Mouse (Mus musculus) liver, embryonic 14.5 days (tissue): Measurements from ENCODE around the gene Col16a1. TPM values are rescaled to one million over a fixed set of nuclear protein-coding genes. Genes with fewer than 3 reads are reported as not detected.

Source experiments
- ATAC-seq: fragments of 200-750 bp; cut with Nextera tagmentation; 2 replicates; pipeline ENCODE4 v1.8.0; 2017; ENCODE audit warnings: moderate number of reproducible peaks, mild to moderate bottlenecking, moderate library complexity; ENCODE audit not compliant: insufficient read depth
- DNase-seq, 3 experiments: peaks; one replicate each; pipeline ENCODE4 v3.0.0-alpha.2; 2012 to 2013; ENCODE audit warnings: low read depth in 3 of 3, low spot score in 3 of 3
- H3K27ac ChIP-seq: fragments of 300-500 bp; sonication (generic); 2 replicates; pipeline ENCODE4 v1.5.1; 2014; ENCODE audit warnings: moderate library complexity, mild to moderate bottlenecking, control low read depth, inconsistent platforms
- H3K27me3 ChIP-seq: fragments of 300-500 bp; sonication (generic); 2 replicates; pipeline ENCODE4 v1.6.1; 2014; ENCODE audit warnings: mild to moderate bottlenecking, low read length, moderate library complexity; ENCODE audit not compliant: control insufficient read depth, insufficient read depth
- H3K36me3 ChIP-seq: fragments of 300-500 bp; sonication (generic); replicated peaks from 2 replicates; pipeline ENCODE4 v1.6.1; 2014; ENCODE audit warnings: low read depth; ENCODE audit not compliant: control insufficient read depth, insufficient read depth
- H3K4me1 ChIP-seq, 2 experiments: fragments of 200-500 bp in 1 of 2; fragments of 300-500 bp in 1 of 2; sonication (generic) in 1 of 2; replicated peaks; 2 replicates each; pipeline ENCODE4 v1.6.1; 2012 to 2014; ENCODE audit warnings: antibody characterized with exemption in 1 of 2, inconsistent platforms in 1 of 2, low read length in 1 of 2; ENCODE audit not compliant: control insufficient read depth in 2 of 2, insufficient read depth in 2 of 2
- H3K4me2 ChIP-seq: fragments of 300-500 bp; sonication (generic); 2 replicates; pipeline ENCODE4 v1.6.1; 2014; ENCODE audit warnings: low read depth, mild to moderate bottlenecking, control low read depth, moderate library complexity
- H3K4me3 ChIP-seq, 2 experiments: fragments of 200-500 bp in 1 of 2; fragments of 300-500 bp in 1 of 2; sonication (generic) in 1 of 2; 2 replicates each; pipeline ENCODE4 v1.5.1; 2012 to 2014; ENCODE audit warnings: low read depth in 2 of 2, low read length in 2 of 2, mild to moderate bottlenecking in 2 of 2, control low read depth in 1 of 2, inconsistent platforms in 1 of 2, moderate library complexity in 1 of 2; ENCODE audit not compliant: insufficient read depth in 1 of 2
- H3K9ac ChIP-seq: fragments of 300-500 bp; sonication (generic); replicated peaks from 2 replicates; pipeline ENCODE4 v1.6.1; 2014; ENCODE audit warnings: mild to moderate bottlenecking, control low read depth, moderate library complexity
- H3K9me3 ChIP-seq: fragments of 300-500 bp; sonication (generic); 2 replicates; pipeline ENCODE4 v1.6.1; 2016; ENCODE audit warnings: low read length, mixed read lengths; ENCODE audit not compliant: control insufficient read depth
- CTCF ChIP-seq: IDR thresholded peaks from 2 replicates; pipeline ENCODE4 v1.5.1; 2016; ENCODE audit warnings: antibody characterized with exemption, low read depth, control low read depth
- EP300 ChIP-seq: IDR thresholded peaks from 2 replicates; pipeline ENCODE4 v1.6.1; 2016; ENCODE audit warnings: antibody characterized with exemption, low read depth
- WGBS: fragments of 180-500 bp; shearing (Covaris S2); extraction: QIAGEN DNeasy Blood & Tissue Kit; methylation state at CpG from one replicate; pipeline ENCODE4 v1.1.7; 2014; ENCODE audit not compliant: insufficient replicate concordance; 5-methylcytosine and 5-hydroxymethylcytosine counted together
- polyA plus RNA-seq, 2 experiments: library from polyadenylated mRNA; depleted of rRNA in 1 of 2; stranded (reverse) in 1 of 2; unstranded in 1 of 2; fragments of >200 nt; fragmentation: Nextera tagmentation in 1 of 2; extraction: Ambion mirVana in 1 of 2; gene quantifications; 2 replicates each; pipeline versions ENCODE4 v1.2.1 to v1.2.3; 2012 to 2014

The Col16a1 gene
- polyA plus RNA-seq, 2 experiments, result 1.5 to 3.0 TPM

- no peak overlapping the region for H3K4me2 ChIP-seq
- H3K27ac ChIP-seq, result no peak overlapping the region
- no peak overlapping the region for H3K4me3 ChIP-seq
- no peaks in the 10 kb centered on the region for H3K4me1 ChIP-seq
- H3K27me3 ChIP-seq, result no peaks in the 10 kb centered on the region
- DNase-seq (no peak), ATAC-seq (no peak)
- H3K9me3 ChIP-seq, result no peaks in the 10 kb centered on the region
- WGBS, result 41% methylated on average over 4 of the region's 4 CpGs
- no peaks in the 10 kb centered on the region for H3K36me3 ChIP-seq
- TF ChIP-seq EP300, result no peak
- TF ChIP-seq CTCF, result peak; percentile 14; the same call in 1 of the 2 replicates
- no peak overlapping the region for H3K9ac ChIP-seq
Observed at GRCm38 (mm10) chr4:130016010-130016409, 31.6 kb upstream of the Col16a1 start.

GRCm38 (mm10) chr4:130017036-130017674, 30.5 kb upstream of the Col16a1 start:
- no peak overlapping the region for H3K9ac ChIP-seq
- no peak for DNase-seq
- H3K4me1 ChIP-seq, result no peaks in the 10 kb centered on the region
- no peaks in the 10 kb centered on the region for H3K27me3 ChIP-seq
- H3K27ac ChIP-seq, result no peak overlapping the region
- H3K4me2 ChIP-seq, result no peak overlapping the region
- TF ChIP-seq EP300 (no peak), CTCF (no peak)
- H3K36me3 ChIP-seq, result no peaks in the 10 kb centered on the region
- ATAC-seq, result no peak
- H3K9me3 ChIP-seq, result no peaks in the 10 kb centered on the region
- 52% methylated on average over 18 of the region's 18 CpGs for WGBS
- no peak overlapping the region for H3K4me3 ChIP-seq

GRCm38 (mm10) chr4:130022952-130023351, 24.7 kb upstream of the Col16a1 start:
- H3K9ac ChIP-seq, result no peak overlapping the region
- H3K9me3 ChIP-seq, result no peaks in the 10 kb centered on the region
- H3K36me3 ChIP-seq, result no peaks in the 10 kb centered on the region
- no peak for ATAC-seq
- no peak for DNase-seq
- H3K27ac ChIP-seq, result no peak overlapping the region
- TF ChIP-seq CTCF, result no peak
- no peak for TF ChIP-seq EP300
- WGBS, result 61% methylated on average over 8 of the region's 8 CpGs
- H3K4me1 ChIP-seq, result no peaks in the 10 kb centered on the region
- no peaks in the 10 kb centered on the region for H3K27me3 ChIP-seq
- H3K4me3 ChIP-seq, result no peak overlapping the region
- H3K4me2 ChIP-seq, result no peak overlapping the region

- WGBS, result 57% methylated on average over 10 of the region's 10 CpGs
- TF ChIP-seq EP300, result no peak
- no peak for TF ChIP-seq CTCF
- no peak for ATAC-seq
Observed at GRCm38 (mm10) chr4:130023511-130024231, 24.0 kb upstream of the Col16a1 start.

GRCm38 (mm10) chr4:130025544-130025943, 22.1 kb upstream of the Col16a1 start:
- no peaks in the 10 kb centered on the region for H3K27me3 ChIP-seq
- WGBS, result 32% methylated on average over 8 of the region's 8 CpGs
- ATAC-seq, result no peak
- TF ChIP-seq CTCF, result no peak
- TF ChIP-seq EP300, result no peak
- H3K9me3 ChIP-seq, result no peaks in the 10 kb centered on the region
- no peaks in the 10 kb centered on the region for H3K36me3 ChIP-seq
- H3K4me1 ChIP-seq, result no peaks in the 10 kb centered on the region
- H3K9ac ChIP-seq, result no peak overlapping the region
- no peak overlapping the region for H3K4me3 ChIP-seq
- H3K4me2 ChIP-seq, result no peak overlapping the region
- DNase-seq, result no peak
- H3K27ac ChIP-seq, result no peak overlapping the region

More at GRCm38 (mm10) chr4:130023511-130024231, 24.0 kb upstream of the Col16a1 start:
- no peaks in the 10 kb centered on the region for H3K4me1 ChIP-seq
- no peak overlapping the region for H3K27ac ChIP-seq
- no peaks in the 10 kb centered on the region for H3K36me3 ChIP-seq
- no peak overlapping the region for H3K4me3 ChIP-seq
- H3K27me3 ChIP-seq, result no peaks in the 10 kb centered on the region
- H3K9me3 ChIP-seq, result no peaks in the 10 kb centered on the region
- no peak overlapping the region for H3K9ac ChIP-seq
- no peak overlapping the region for H3K4me2 ChIP-seq
- no peak for DNase-seq
